Mouse (Mus musculus) MEL (cell line): ENCODE results near the gene Dhrs1.

Experiments used
- CTCF ChIP-seq, 3 experiments: IDR thresholded peaks in 2 of 3; conservative IDR thresholded peaks in 1 of 3; 2 replicates each; pipeline ENCODE4 v1.5.1; 2011 to 2012; ENCODE audit warnings: low read length in 3 of 3, low read depth in 2 of 3, mild to moderate bottlenecking in 2 of 3, improper control_type of control experiment in 1 of 3, inconsistent platforms in 1 of 3, mixed read lengths in 1 of 3, moderate library complexity in 1 of 3; ENCODE audit not compliant: control insufficient read depth in 1 of 3, insufficient read depth in 1 of 3, poor library complexity in 1 of 3, severe bottlenecking in 1 of 3
- E2F4 ChIP-seq: IDR thresholded peaks from 2 replicates; pipeline ENCODE4 v1.6.1; 2011; ENCODE audit warnings: low read depth, low read length, improper control_type of control experiment, borderline replicate concordance
- ETS1 ChIP-seq: IDR thresholded peaks from 2 replicates; pipeline ENCODE4 v1.6.1; 2012; ENCODE audit warnings: low read depth, mild to moderate bottlenecking, inconsistent platforms, low read length, improper control_type of control experiment, moderate library complexity
- GATA1 ChIP-seq: IDR thresholded peaks from 2 replicates; pipeline ENCODE4 v1.6.1; 2011; ENCODE audit warnings: low read depth, low read length, improper control_type of control experiment
- POLR2A ChIP-seq, 2 experiments: IDR thresholded peaks; 2 replicates each; pipeline ENCODE4 v1.6.1; 2011 to 2012; ENCODE audit warnings: low read length in 2 of 2, mild to moderate bottlenecking in 2 of 2, control low read depth in 1 of 2, improper control_type of control experiment in 1 of 2, low read depth in 1 of 2, moderate library complexity in 1 of 2; ENCODE audit not compliant: control insufficient read depth in 1 of 2, insufficient read depth in 1 of 2, poor library complexity in 1 of 2
- USF1 ChIP-seq: IDR thresholded peaks from 2 replicates; pipeline ENCODE4 v1.6.1; 2014; ENCODE audit warnings: low read depth, mild to moderate bottlenecking, inconsistent platforms, low read length, improper control_type of control experiment, moderate library complexity
- ZNF384 ChIP-seq: IDR thresholded peaks from 2 replicates; pipeline ENCODE4 v1.6.1; 2012; ENCODE audit warnings: low read depth, mild to moderate bottlenecking, inconsistent platforms, low read length, improper control_type of control experiment

DNA sequence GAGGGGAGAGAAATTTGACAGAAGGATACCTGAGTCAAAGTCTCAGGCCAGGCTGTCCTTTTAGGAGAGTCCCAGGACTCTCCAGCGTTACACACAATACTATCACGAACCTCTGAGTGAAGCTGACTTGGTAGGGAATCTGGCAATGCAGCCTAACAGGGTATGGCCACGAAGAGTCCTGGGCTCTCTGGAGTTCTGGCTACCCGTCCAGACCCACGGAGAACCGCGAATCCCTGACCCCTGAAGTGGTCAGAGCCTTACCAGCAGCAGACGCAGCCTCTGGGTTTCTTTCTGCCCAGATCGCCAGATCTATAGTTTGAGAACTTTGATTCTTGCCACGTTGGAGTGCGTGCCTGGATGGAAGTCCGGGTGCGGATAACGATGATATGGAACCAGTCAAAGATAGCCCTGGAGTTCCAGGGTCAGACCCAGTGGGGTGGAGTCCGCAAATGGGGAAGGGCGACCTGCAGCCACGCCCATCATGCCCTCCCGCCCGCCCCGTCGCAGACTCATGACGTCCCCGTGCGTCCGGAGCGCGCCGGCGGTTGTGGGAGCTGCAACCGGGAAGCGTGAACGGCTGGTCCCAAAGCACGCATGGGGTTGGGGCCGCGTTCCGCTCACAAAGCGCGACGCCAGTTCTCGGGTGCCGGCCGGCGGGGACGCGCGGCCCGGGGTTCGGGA lies at the start of gene Dhrs1, which contains the start of gene Nop9:
- TF ChIP-seq GATA1, result no peak
- no peak for TF ChIP-seq CTCF (IDR thresholded peaks at IDR 0.05 in 2 of 3, conservative IDR thresholded peaks at IDR 0.05 in 1 of 3; ENCODE audit: control insufficient read depth in 1 of 3, insufficient read depth in 1 of 3, low read depth in 2 of 3, low read length in 3 of 3, poor library complexity in 1 of 3, severe bottlenecking in 1 of 3)
- TF ChIP-seq POLR2A (IDR thresholded peaks at IDR 0.05; ENCODE audit: control insufficient read depth in 1 of 2, insufficient read depth in 1 of 2, low read depth in 1 of 2, low read length in 2 of 2, poor library complexity in 1 of 2), result peak; percentile 76 to 91; a peak in 3 of 4 replicates
- no peak for TF ChIP-seq E2F4
- no peak for TF ChIP-seq ETS1
- no peak for TF ChIP-seq USF1
- TF ChIP-seq ZNF384, result no peak
